Mouse (Mus musculus) MEL-GATA-1-ER (cell line): Measurements from ENCODE around the gene Gm3893.
"Not testable (repeated sequence)": the region's sequence is repeated elsewhere in the genome, so short reads cannot be mapped to it uniquely, and the experiment has no call there.

Experiments used
- DNase-seq: peaks from one replicate; pipeline ENCODE4 v3.0.0-alpha.2; 2012; ENCODE audit warnings: low read depth; ENCODE audit errors: extremely low read depth

The Gm3893 gene

DNA sequence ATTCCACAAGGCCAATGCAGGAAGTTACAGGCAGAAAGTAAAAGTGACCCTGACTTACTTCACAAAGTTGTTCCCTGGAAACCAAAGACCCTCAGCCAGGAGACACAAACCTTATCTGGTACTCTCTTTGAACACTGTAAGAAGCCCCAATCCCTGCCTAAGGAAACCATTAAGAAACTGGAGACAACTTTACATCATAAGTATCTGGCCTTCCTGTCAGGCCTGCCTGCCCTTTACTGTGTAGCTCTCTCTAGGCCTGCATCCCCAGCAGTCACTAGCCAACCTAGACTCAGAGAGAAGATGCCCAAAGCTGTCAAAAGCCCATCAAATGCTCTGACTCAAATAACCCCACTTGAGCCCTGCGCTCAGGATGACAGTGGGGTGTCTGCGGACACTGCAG lies at the start of gene Gm3893:
Gene Gm3893, plus strand, starts transcription at position 301 of the 400 bp plus-strand sequence.
- DNase-seq: not testable (repeated sequence)

DNA sequence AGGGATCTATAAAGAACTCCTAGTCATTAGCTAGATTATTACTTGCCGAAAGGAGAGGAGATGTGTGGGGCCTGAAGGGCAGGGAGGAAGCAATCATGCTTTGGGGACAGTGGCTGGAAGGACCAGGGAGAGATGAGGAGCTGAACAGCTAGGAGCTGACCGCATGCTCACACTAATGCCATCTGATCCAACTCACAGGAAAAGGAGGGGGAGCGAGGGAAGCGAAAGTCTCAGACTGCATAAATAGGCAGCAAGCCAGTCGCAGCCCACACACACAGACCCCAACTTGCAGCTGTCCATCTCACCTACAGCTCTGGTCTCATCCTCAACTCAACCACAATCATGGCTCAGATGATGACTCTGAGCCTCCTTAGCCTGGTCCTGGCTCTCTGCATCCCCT lies 23.5 kb downstream of the Gm3893 start, which contains the start of gene Gm13304:
Gene Gm13304, plus strand, starts transcription at position 301 of the 400 bp plus-strand sequence.
- not testable (repeated sequence) for DNase-seq
